Mouse (Mus musculus) forebrain, embryonic 15.5 days (tissue): ENCODE measurements around the gene Mob4. TPM values are rescaled to one million over a fixed set of nuclear protein-coding genes. Genes with fewer than 3 reads are reported as not detected.
"Not testable (repeated sequence)": the region's sequence is repeated elsewhere in the genome, so short reads cannot be mapped to it uniquely, and the experiment has no call there.

Source experiments
- ATAC-seq: fragments of 200-750 bp; cut with Nextera tagmentation; replicated peaks from 2 replicates; pipeline ENCODE4 v1.8.0; 2017; ENCODE audit warnings: mild to moderate bottlenecking, moderate TSS enrichment, moderate library complexity
- H3K27ac ChIP-seq: fragments of 300-500 bp; sonication (generic); replicated peaks from 2 replicates; pipeline ENCODE4 v1.5.1; 2015; ENCODE audit warnings: mild to moderate bottlenecking, inconsistent platforms
- H3K27me3 ChIP-seq: fragments of 300-500 bp; sonication (generic); 2 replicates; pipeline ENCODE4 v1.6.1; 2015; ENCODE audit warnings: inconsistent platforms
- H3K36me3 ChIP-seq: fragments of 300-500 bp; sonication (generic); 2 replicates; pipeline ENCODE4 v1.6.1; 2015; ENCODE audit warnings: mild to moderate bottlenecking, inconsistent platforms
- H3K4me1 ChIP-seq: fragments of 300-500 bp; sonication (generic); 2 replicates; pipeline ENCODE4 v1.6.1; 2015; ENCODE audit warnings: inconsistent platforms
- H3K4me2 ChIP-seq: fragments of 300-500 bp; sonication (generic); replicated peaks from 2 replicates; pipeline ENCODE4 v1.6.1; 2015; ENCODE audit warnings: mild to moderate bottlenecking, inconsistent platforms
- H3K4me3 ChIP-seq: fragments of 300-500 bp; sonication (generic); 2 replicates; pipeline ENCODE4 v1.5.1; 2015; ENCODE audit warnings: mild to moderate bottlenecking, inconsistent platforms
- H3K9ac ChIP-seq: fragments of 300-500 bp; sonication (generic); replicated peaks from 2 replicates; pipeline ENCODE4 v1.6.1; 2015; ENCODE audit warnings: mild to moderate bottlenecking, inconsistent platforms
- H3K9me3 ChIP-seq: fragments of 300-500 bp; sonication (generic); 2 replicates; pipeline ENCODE4 v1.6.1; 2016; ENCODE audit warnings: inconsistent platforms
- WGBS: fragments of 180-500 bp; shearing (Covaris S2); methylation state at CpG from one replicate; pipeline ENCODE4 v1.1.7; 2015; ENCODE audit warnings: mixed read lengths; 5-methylcytosine and 5-hydroxymethylcytosine counted together
- polyA plus RNA-seq: library from polyadenylated mRNA; unstranded; fragments of >200 nt; fragmentation: Nextera tagmentation; extraction: Ambion mirVana; gene quantifications from 2 replicates; pipeline ENCODE4 v1.2.1, GENCODE M21; 2015

Gene Mob4
- polyA plus RNA-seq, 1 experiment from 2014 or later, result 182 TPM

DNA sequence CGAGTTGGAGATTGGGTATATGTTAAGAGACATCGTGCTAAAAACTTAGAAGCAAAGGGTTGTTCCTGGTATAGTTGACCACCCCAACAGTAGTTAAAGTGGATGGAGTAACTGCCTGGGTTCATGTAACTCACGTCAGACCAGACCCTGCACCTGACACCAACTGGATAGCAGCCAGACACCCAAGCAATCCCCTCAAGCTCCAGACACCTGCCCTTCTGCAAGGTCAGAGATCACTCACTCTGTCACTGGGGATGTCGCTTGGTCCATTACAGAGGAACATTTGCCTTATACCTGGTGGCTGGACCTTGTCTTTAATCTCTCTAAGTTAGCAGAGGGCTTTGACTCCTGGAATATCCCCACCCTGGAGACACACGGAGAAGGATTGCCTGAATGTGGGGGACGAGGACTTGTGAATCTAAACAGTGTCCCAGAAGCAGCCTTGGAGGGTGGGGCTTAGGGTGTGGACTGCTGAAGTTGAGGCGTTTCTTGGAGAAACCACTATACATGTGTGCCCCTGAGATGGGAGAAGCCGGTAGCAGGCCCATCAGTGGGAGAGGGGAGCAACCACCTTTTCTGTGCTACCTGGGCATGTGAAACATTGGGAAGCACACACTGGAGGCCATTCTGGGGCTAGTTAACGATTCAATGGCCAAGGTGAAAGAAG, 24.0 kb upstream of the Mob4 start:
- H3K4me2 ChIP-seq, result no peak overlapping the region
- no peak overlapping the region for H3K4me3 ChIP-seq
- H3K9ac ChIP-seq, result no peak overlapping the region
- no peak for ATAC-seq
- WGBS, result 89% methylated on average over 9 of the region's 9 CpGs
- H3K4me1 ChIP-seq, result no peaks in the 10 kb centered on the region
- no peak overlapping the region for H3K27ac ChIP-seq
- H3K27me3 ChIP-seq, result no peaks in the 10 kb centered on the region
- no peaks in the 10 kb centered on the region for H3K9me3 ChIP-seq
- H3K36me3 ChIP-seq, result no peaks in the 10 kb centered on the region

GRCm38 (mm10) chr1:55107644-55108043, 23.4 kb upstream of the Mob4 start:
- no peak for ATAC-seq

GRCm38 (mm10) chr1:55108473-55108872, 22.6 kb upstream of the Mob4 start:
- H3K4me2 ChIP-seq, result no peak overlapping the region
- no peak for ATAC-seq
- 37% methylated on average over 2 of the region's 2 CpGs for WGBS
- no peak overlapping the region for H3K4me3 ChIP-seq
- no peaks in the 10 kb centered on the region for H3K9me3 ChIP-seq
- no peaks in the 10 kb centered on the region for H3K4me1 ChIP-seq
- H3K36me3 ChIP-seq, result no peaks in the 10 kb centered on the region
- H3K9ac ChIP-seq, result no peak overlapping the region
- H3K27me3 ChIP-seq, result no peaks in the 10 kb centered on the region
- no peak overlapping the region for H3K27ac ChIP-seq

More at GRCm38 (mm10) chr1:55107644-55108043, 23.4 kb upstream of the Mob4 start:
- Histone ChIP-seq H3K4me3 (no peak overlapping the region), H3K4me1 (no peaks in the 10 kb centered on the region), H3K9ac (no peak overlapping the region), H3K4me2 (no peak overlapping the region), H3K9me3 (no peaks in the 10 kb centered on the region), H3K27ac (no peak overlapping the region), H3K36me3 (no peaks in the 10 kb centered on the region), H3K27me3 (no peaks in the 10 kb centered on the region)
- 86% methylated on average over 1 of the region's 1 CpGs for WGBS

GRCm38 (mm10) chr1:55109066-55109766, 21.8 kb upstream of the Mob4 start:
- ATAC-seq, result no peak
- H3K27ac ChIP-seq, result no peak overlapping the region
- no peaks in the 10 kb centered on the region for H3K27me3 ChIP-seq
- no peaks in the 10 kb centered on the region for H3K36me3 ChIP-seq
- WGBS, result 84% methylated on average over 4 of the region's 4 CpGs
- H3K4me3 ChIP-seq, result no peak overlapping the region
- H3K4me2 ChIP-seq, result no peak overlapping the region
- H3K9ac ChIP-seq, result no peak overlapping the region
- H3K4me1 ChIP-seq, result no peaks in the 10 kb centered on the region
- H3K9me3 ChIP-seq, result no peaks in the 10 kb centered on the region

DNA sequence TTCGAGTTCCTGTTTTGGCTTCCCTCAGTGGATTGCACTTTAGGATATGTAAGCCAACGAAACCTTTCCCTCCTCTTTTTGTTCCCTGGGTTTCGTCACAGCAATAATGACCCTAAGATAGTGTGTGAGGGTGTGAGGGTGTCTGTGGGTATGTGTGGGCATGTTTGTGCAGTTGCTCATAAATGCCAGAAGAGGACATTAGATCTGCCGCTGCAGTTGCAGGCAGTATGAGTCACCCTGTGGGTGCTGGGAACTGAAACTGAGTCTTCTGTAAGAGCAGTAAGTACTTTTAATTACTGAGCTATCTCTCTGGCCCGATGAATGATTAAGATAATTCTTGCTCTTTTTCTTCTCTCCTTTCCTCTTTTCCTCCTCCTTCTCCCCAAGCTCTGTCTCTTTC, 8.0 kb upstream of the Mob4 start:
- WGBS, result 88% methylated on average over 5 of the region's 5 CpGs

GRCm38 (mm10) chr1:55123561-55123960, 7.5 kb upstream of the Mob4 start:
- no peak overlapping the region for H3K9ac ChIP-seq
- no peaks in the 10 kb centered on the region for H3K27me3 ChIP-seq
- H3K36me3 ChIP-seq, result no peaks in the 10 kb centered on the region
- no peak for ATAC-seq
- WGBS, result 96% methylated on average over 2 of the region's 2 CpGs
- H3K9me3 ChIP-seq, result no peaks in the 10 kb centered on the region
- H3K4me2 ChIP-seq, result no peak overlapping the region
- no peak overlapping the region for H3K27ac ChIP-seq
- H3K4me3 ChIP-seq, result no peak overlapping the region
- no peaks in the 10 kb centered on the region for H3K4me1 ChIP-seq

More for the DNA sequence above, 8.0 kb upstream of the Mob4 start:
- Histone ChIP-seq H3K4me1 (no peaks in the 10 kb centered on the region), H3K27me3 (no peaks in the 10 kb centered on the region), H3K4me3 (no peak overlapping the region), H3K4me2 (no peak overlapping the region), H3K9ac (no peak overlapping the region), H3K9me3 (no peaks in the 10 kb centered on the region), H3K27ac (no peak overlapping the region), H3K36me3 (no peaks in the 10 kb centered on the region)
- ATAC-seq, result no peak

DNA sequence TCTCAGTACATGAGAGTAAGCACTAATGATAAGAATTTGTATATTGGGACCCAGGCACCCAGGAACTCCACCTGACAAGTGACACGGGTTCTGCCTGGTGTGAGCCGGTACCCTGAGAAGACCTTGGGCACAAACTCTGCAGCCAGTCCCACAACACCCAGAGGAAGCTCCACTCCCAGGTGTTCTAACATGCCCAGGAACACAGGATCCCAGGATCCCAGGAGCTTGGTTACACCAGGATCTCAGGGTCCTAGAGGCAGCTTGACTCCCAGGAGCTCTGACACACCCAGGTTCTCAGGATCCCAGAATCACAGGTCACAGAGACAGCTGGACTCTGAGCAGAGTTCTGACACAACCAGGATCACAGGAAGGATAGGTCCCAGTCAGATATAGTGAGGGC, 6.9 kb upstream of the Mob4 start:
- H3K27ac ChIP-seq, H3K9ac ChIP-seq, H3K4me3 ChIP-seq, H3K9me3 ChIP-seq, H3K27me3 ChIP-seq, H3K36me3 ChIP-seq, ATAC-seq, H3K4me1 ChIP-seq, H3K4me2 ChIP-seq: not testable (repeated sequence)
- WGBS, result 97% methylated on average over 2 of the region's 2 CpGs

GRCm38 (mm10) chr1:55129716-55130115, 1.3 kb upstream of the Mob4 start:
- Histone ChIP-seq H3K4me3 (no peak overlapping the region), H3K27me3 (no peaks in the 10 kb centered on the region), H3K27ac (no peak overlapping the region), H3K9ac (no peak overlapping the region), H3K4me2 (no peak overlapping the region), H3K36me3 (no peaks in the 10 kb centered on the region), H3K9me3 (no peaks in the 10 kb centered on the region), H3K4me1 (peaks cover 14% of the 10 kb centered on the region)
- ATAC-seq, result no peak
- WGBS, result 95% methylated on average over 5 of the region's 5 CpGs

DNA sequence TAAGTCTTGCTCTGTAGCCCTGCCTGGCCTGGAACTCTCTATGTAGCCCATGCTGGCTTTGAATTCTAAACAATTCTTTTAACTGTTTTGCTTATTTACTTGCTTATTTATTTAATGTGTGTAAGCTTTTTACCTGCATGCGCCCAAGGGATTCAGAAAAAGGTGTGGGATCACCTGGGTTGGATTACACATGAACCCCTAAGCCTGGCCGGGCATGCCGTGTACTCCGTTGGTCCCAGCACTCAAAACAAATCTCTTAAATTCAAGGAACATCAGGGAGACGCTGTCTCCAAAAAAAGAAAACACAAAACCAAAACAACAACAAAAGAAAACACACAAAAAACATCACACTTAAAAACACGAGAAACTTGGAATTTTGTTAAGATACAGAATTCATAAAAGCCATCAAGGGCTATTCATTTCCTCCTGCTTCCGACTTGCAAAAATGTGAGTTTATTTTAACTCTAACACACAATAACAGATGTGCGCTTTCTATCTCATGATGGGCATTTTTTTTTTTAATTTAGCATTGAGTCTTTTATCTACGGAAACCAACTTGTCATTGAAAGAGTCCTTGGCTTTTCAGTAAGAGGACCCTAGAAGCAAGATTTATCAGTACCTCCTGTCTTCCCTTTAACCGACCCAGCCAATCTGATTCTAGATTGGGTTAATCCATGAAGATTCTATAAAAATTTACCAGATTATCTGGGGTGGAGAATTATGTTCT, 678 bp upstream of the Mob4 start:
- H3K9ac ChIP-seq, result peak overlapping the region; percentile 98
- peak overlapping the region; percentile 77 for H3K4me3 ChIP-seq
- ATAC-seq, result no peak
- no peaks in the 10 kb centered on the region for H3K27me3 ChIP-seq
- H3K9me3 ChIP-seq, result no peaks in the 10 kb centered on the region
- H3K27ac ChIP-seq, result peak overlapping the region; percentile 97
- H3K4me1 ChIP-seq, result peaks cover 14% of the 10 kb centered on the region
- H3K4me2 ChIP-seq, result peak overlapping the region; percentile 51
- WGBS, result 73% methylated on average over 10 of the region's 10 CpGs
- no peaks in the 10 kb centered on the region for H3K36me3 ChIP-seq

DNA sequence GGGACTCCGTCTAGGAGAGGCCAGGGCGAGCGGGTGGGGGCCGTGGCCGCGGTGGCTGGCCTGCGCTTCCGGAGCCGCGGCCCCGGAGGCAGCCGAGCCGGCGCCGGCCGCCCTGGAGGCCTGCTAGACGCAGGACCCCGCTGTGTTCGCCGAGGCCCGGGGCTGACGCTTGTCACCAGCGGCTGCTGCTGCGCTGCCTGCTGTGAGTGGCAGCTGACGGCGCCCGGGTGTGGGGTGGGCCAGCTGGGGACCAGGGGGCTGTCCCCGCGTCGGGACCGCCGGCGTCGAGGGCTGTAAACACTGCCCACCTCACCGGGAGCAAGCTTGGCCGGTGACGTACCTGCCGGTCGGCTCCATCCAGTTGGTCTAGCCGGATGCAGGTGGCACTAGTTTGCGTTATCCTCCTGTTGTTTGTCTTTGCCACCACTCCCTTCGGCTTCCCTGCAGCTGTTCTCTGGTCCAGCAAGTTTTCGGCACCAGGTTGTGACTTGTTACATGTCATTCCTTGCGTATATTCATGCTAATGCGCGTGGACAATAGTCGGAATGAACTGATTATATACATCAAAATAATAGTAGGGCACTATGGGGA, 488 bp downstream of the Mob4 start:
- Histone ChIP-seq H3K9me3 (no peaks in the 10 kb centered on the region), H3K27me3 (no peaks in the 10 kb centered on the region), H3K4me2 (peak overlapping the region; percentile 64), H3K36me3 (no peaks in the 10 kb centered on the region), H3K27ac (peak overlapping the region; percentile 97), H3K9ac (peak overlapping the region; percentile 98), H3K4me1 (peaks cover 14% of the 10 kb centered on the region), H3K4me3 (peak overlapping the region; percentile 77)
- under 1% methylated on average over 47 of the region's 47 CpGs for WGBS
- no peak for ATAC-seq

GRCm38 (mm10) chr1:55132308-55132707, 1.3 kb downstream of the Mob4 start:
- 77% methylated on average over 4 of the region's 4 CpGs for WGBS
- peak overlapping the region; percentile 77 for H3K4me3 ChIP-seq
- H3K27ac ChIP-seq, result no peak overlapping the region
- no peaks in the 10 kb centered on the region for H3K27me3 ChIP-seq
- peak overlapping the region; percentile 98 for H3K9ac ChIP-seq
- no peak for ATAC-seq
- H3K36me3 ChIP-seq, result peaks cover 3% of the 10 kb centered on the region; the same call in 1 of the 2 replicates
- H3K4me1 ChIP-seq, result peaks cover 14% of the 10 kb centered on the region
- H3K4me2 ChIP-seq, result peak overlapping the region; percentile 64
- no peaks in the 10 kb centered on the region for H3K9me3 ChIP-seq

- no peak overlapping the region for H3K4me2 ChIP-seq
- WGBS, result 90% methylated on average over 2 of the region's 2 CpGs
Observed at GRCm38 (mm10) chr1:55133173-55133572, 2.1 kb downstream of the Mob4 start.

More at GRCm38 (mm10) chr1:55133173-55133572, 2.1 kb downstream of the Mob4 start:
- peaks cover 14% of the 10 kb centered on the region for H3K4me1 ChIP-seq
- H3K27ac ChIP-seq, result no peak overlapping the region
- H3K9ac ChIP-seq, result no peak overlapping the region; the same call in 1 of the 2 replicates
- no peaks in the 10 kb centered on the region for H3K9me3 ChIP-seq
- ATAC-seq, result no peak
- peaks cover 6% of the 10 kb centered on the region; the same call in 1 of the 2 replicates for H3K36me3 ChIP-seq
- no peak overlapping the region for H3K4me3 ChIP-seq
- no peaks in the 10 kb centered on the region for H3K27me3 ChIP-seq
